Mouse (Mus musculus): ENCODE data around the gene Mcemp1.

GRCm38 (mm10) chr8:3671980-3672491, 6.5 kb downstream of the Mcemp1 start, which contains the start of gene Fcor:
- TF ChIP-seq CTCF (IDR thresholded peaks at IDR 0.05; ENCODE audit: control insufficient read depth, insufficient read depth, low read length): peak; percentile 95
- TF ChIP-seq POLR2A (IDR thresholded peaks at IDR 0.05; ENCODE audit: borderline replicate concordance, control insufficient read depth, low read depth, low read length): peak; percentile 31; the same call in 1 of the 2 replicates
